19 mouse cellular contexts compared by ENCODE assay signal in genomic region chr6:54406116-54406515, GRCm38 (mm10). TPM values are rescaled to one million over a fixed set of nuclear protein-coding genes. Genes with fewer than 3 reads are reported as not detected.
DNase-seq lines count a peak whose midpoint lies in the region; ATAC-seq and TF ChIP-seq lines count a peak whose summit lies in the region.
"Had no signal": no experiment of that assay in that cellular context is flagged by ENCODE, and none has a peak within 500 bp of the region (broad histone marks: within the 10 kb centered on the region; RNA-seq: fewer than 3 reads in every experiment).

No protein-coding gene starts in this region.

- no peak overlapping the region for H3K4me2 ChIP-seq in intestine, postnatal 0 days (replicated peaks; ENCODE audit: low read depth)
- no peak overlapping the region for H3K4me2 ChIP-seq in intestine, embryonic 16.5 days (ENCODE audit: low read depth, low read length)
- H3K4me2 ChIP-seq in midbrain, postnatal 0 days (ENCODE audit: low read depth, low read length, poor library complexity, severe bottlenecking): no peak overlapping the region
- no peak overlapping the region for H3K4me2 ChIP-seq in midbrain, embryonic 14.5 days (ENCODE audit: low read length)
- H3K4me2 ChIP-seq: embryonic facial prominence, embryonic 13.5 days; forebrain, embryonic 13.5 days; heart, embryonic 12.5 days; hindbrain, embryonic 15.5 days had no signal

- no peaks in the 10 kb centered on the region; the same call in 1 of the 2 replicates for H3K4me1 ChIP-seq in intestine, postnatal 0 days (replicated peaks; ENCODE audit: control insufficient read depth, insufficient read depth, low read length)
- H3K4me1 ChIP-seq in intestine, embryonic 16.5 days (ENCODE audit: control insufficient read depth, insufficient read depth, low read length): peaks cover 4% of the 10 kb centered on the region; the same call in 1 of the 2 replicates
- no peaks in the 10 kb centered on the region for H3K4me1 ChIP-seq in midbrain, postnatal 0 days (ENCODE audit: insufficient read depth, low read length)
- H3K4me1 ChIP-seq in midbrain, embryonic 14.5 days (ENCODE audit: control insufficient read depth, insufficient read depth, low read length): no peaks in the 10 kb centered on the region
- H3K4me1 ChIP-seq: embryonic facial prominence, embryonic 13.5 days; forebrain, embryonic 13.5 days; hindbrain, embryonic 15.5 days had no signal

- no peaks in the 10 kb centered on the region for H3K36me3 ChIP-seq in intestine, postnatal 0 days (ENCODE audit: control insufficient read depth, insufficient read depth)
- no peaks in the 10 kb centered on the region for H3K36me3 ChIP-seq in intestine, embryonic 16.5 days (ENCODE audit: control insufficient read depth, insufficient read depth, low read length)
- no peaks in the 10 kb centered on the region for H3K36me3 ChIP-seq in midbrain, postnatal 0 days (ENCODE audit: insufficient read depth, low read length)
- H3K36me3 ChIP-seq in midbrain, embryonic 14.5 days (ENCODE audit: control insufficient read depth, insufficient read depth, low read length): no peaks in the 10 kb centered on the region
- H3K36me3 ChIP-seq: embryonic facial prominence, embryonic 13.5 days; heart, embryonic 12.5 days; hindbrain, embryonic 15.5 days had no signal

- 91% methylated on average over 5 of the region's 5 CpGs for WGBS in intestine, postnatal 0 days
- WGBS in intestine, embryonic 16.5 days: 91% methylated on average over 5 of the region's 5 CpGs
- whole genome bisulfite sequencing in midbrain, postnatal 0 days: 87% methylated on average over 5 of the region's 5 CpGs
- 83% methylated on average over 5 of the region's 5 CpGs for WGBS in midbrain, embryonic 14.5 days

- peak; percentile 18; the same call in 1 of the 2 replicates for TF ChIP-seq CTCF in intestine, postnatal 0 days (IDR thresholded peaks at IDR 0.05; ENCODE audit: low read depth)
- TF ChIP-seq CTCF in midbrain, postnatal 0 days (IDR thresholded peaks at IDR 0.05): peak; percentile 21; the same call in 1 of the 2 replicates

- ATAC-seq in intestine, postnatal 0 days: no peak
- no peak for ATAC-seq in intestine, embryonic 16.5 days
- ATAC-seq in midbrain, postnatal 0 days (ENCODE audit: low FRiP score): no peak
- no peak for ATAC-seq in midbrain, embryonic 14.5 days (ENCODE audit: low FRiP score, low TSS enrichment)
- ATAC-seq: forebrain, embryonic 13.5 days had no signal

- DNase-seq in midbrain, postnatal 0 days (ENCODE audit: low spot score): no peak
- DNase-seq in midbrain, embryonic 14.5 days: no peak
- peak; percentile 80 for DNase-seq in R1 (ENCODE audit: low read depth, low spot score)
- DNase-seq in natural killer cell, adult 2 months (ENCODE audit: low spot score in 2 of 2): no peak
- DNase-seq in layer of hippocampus, adult 18-20 months (ENCODE audit: low spot score in 2 of 2): no peak
- DNase-seq: adrenal gland, postnatal 14 days; cerebellum, adult 11-12 months; cerebellum, adult 9-10 months; cerebellum, postnatal 25 days; gastrocnemius, adult 2 months; gastrocnemius, postnatal 25 days had no signal

- H3K9ac ChIP-seq in intestine, postnatal 0 days (ENCODE audit: low read depth, low read length): no peak overlapping the region
- H3K9ac ChIP-seq in intestine, embryonic 16.5 days (ENCODE audit: low read depth, low read length): no peak overlapping the region
- H3K9ac ChIP-seq in midbrain, postnatal 0 days (replicated peaks; ENCODE audit: low read length, poor library complexity, severe bottlenecking): no peak overlapping the region
- H3K9ac ChIP-seq in midbrain, embryonic 14.5 days (replicated peaks; ENCODE audit: low read length): no peak overlapping the region
- H3K9ac ChIP-seq: embryonic facial prominence, embryonic 13.5 days; forebrain, embryonic 13.5 days; heart, embryonic 12.5 days; hindbrain, embryonic 15.5 days had no signal

- no peaks in the 10 kb centered on the region for H3K27me3 ChIP-seq in intestine, postnatal 0 days (replicated peaks; ENCODE audit: control insufficient read depth, insufficient read depth, low read length)
- H3K27me3 ChIP-seq in intestine, embryonic 16.5 days (replicated peaks; ENCODE audit: control insufficient read depth, insufficient read depth, low read length): no peaks in the 10 kb centered on the region
- H3K27me3 ChIP-seq in midbrain, postnatal 0 days (ENCODE audit: insufficient read depth, low read length): no peaks in the 10 kb centered on the region
- no peaks in the 10 kb centered on the region for H3K27me3 ChIP-seq in midbrain, embryonic 14.5 days (ENCODE audit: control insufficient read depth, insufficient read depth, low read length)
- H3K27me3 ChIP-seq: embryonic facial prominence, embryonic 13.5 days; forebrain, embryonic 13.5 days; heart, embryonic 12.5 days; hindbrain, embryonic 15.5 days had no signal

- H3K27ac ChIP-seq in intestine, postnatal 0 days (ENCODE audit: low read depth, low read length): no peak overlapping the region
- H3K27ac ChIP-seq in intestine, embryonic 16.5 days (ENCODE audit: low read length): no peak overlapping the region
- H3K27ac ChIP-seq in midbrain, postnatal 0 days (ENCODE audit: low read depth, low read length): no peak overlapping the region
- no peak overlapping the region for H3K27ac ChIP-seq in midbrain, embryonic 14.5 days (replicated peaks; ENCODE audit: low read depth, low read length)
- H3K27ac ChIP-seq: embryonic facial prominence, embryonic 13.5 days; forebrain, embryonic 13.5 days; gastrocnemius, adult 2 months; hindbrain, embryonic 15.5 days had no signal

- H3K4me3 ChIP-seq in intestine, postnatal 0 days (ENCODE audit: low read depth, low read length): no peak overlapping the region
- no peak overlapping the region for H3K4me3 ChIP-seq in intestine, embryonic 16.5 days (ENCODE audit: low read length)
- H3K4me3 ChIP-seq in midbrain, postnatal 0 days (ENCODE audit: low read depth, low read length): no peak overlapping the region
- no peak overlapping the region for H3K4me3 ChIP-seq in midbrain, embryonic 14.5 days (replicated peaks; ENCODE audit: low read depth, low read length)
- H3K4me3 ChIP-seq: embryonic facial prominence, embryonic 13.5 days; forebrain, embryonic 13.5 days; gastrocnemius, adult 2 months; heart, embryonic 12.5 days; hindbrain, embryonic 15.5 days had no signal

- no peaks in the 10 kb centered on the region for H3K9me3 ChIP-seq in intestine, postnatal 0 days (ENCODE audit: control insufficient read depth)
- H3K9me3 ChIP-seq in intestine, embryonic 16.5 days (ENCODE audit: control insufficient read depth, low read length): no peaks in the 10 kb centered on the region
- H3K9me3 ChIP-seq in midbrain, postnatal 0 days (ENCODE audit: low read length): no peaks in the 10 kb centered on the region
- H3K9me3 ChIP-seq in midbrain, embryonic 14.5 days (ENCODE audit: control insufficient read depth, low read length): no peaks in the 10 kb centered on the region
- H3K9me3 ChIP-seq: embryonic facial prominence, embryonic 13.5 days; forebrain, embryonic 13.5 days; hindbrain, embryonic 15.5 days had no signal

RNA-seq across cellular contexts. Expression of gene Wipf3, which starts 23.3 kb away (rescaled TPM):
- 4.5 and 5.7 TPM in 2 replicates for polyA plus RNA-seq in intestine, postnatal 0 days (2015; fragmentation: Nextera tagmentation; extraction: Ambion mirVana)
- 1.7 and 1.8 TPM in 2 replicates for polyA plus RNA-seq in intestine, embryonic 16.5 days (2015; fragmentation: Nextera tagmentation; extraction: Ambion mirVana)
- 4.5 and 5.9 TPM in 2 replicates for total RNA-seq in midbrain, postnatal 0 days (2014; rRNA removed)
- polyA plus RNA-seq in midbrain, postnatal 0 days (2015; fragmentation: Nextera tagmentation; extraction: Ambion mirVana): 1.3 and 1.7 TPM in 2 replicates
- polyA plus RNA-seq in midbrain, embryonic 14.5 days (2014; fragmentation: Nextera tagmentation; extraction: Ambion mirVana): 4.8 and 5.0 TPM in 2 replicates
- total RNA-seq in layer of hippocampus, adult 18-20 months (2021): 100 to 1,000 TPM; 331 to 395 TPM
- total RNA-seq: granulocyte monocyte progenitor cell, adult 5-6 weeks; MEL had no signal
